Mouse (Mus musculus) limb, embryonic 14.5 days (tissue): ENCODE results near the gene Olfr509. TPM values are rescaled to one million over a fixed set of nuclear protein-coding genes. Genes with fewer than 3 reads are reported as not detected.

Experiments used
- ATAC-seq: fragments of 200-750 bp; cut with Nextera tagmentation; 2 replicates; pipeline ENCODE4 v1.8.0; 2017; ENCODE audit warnings: low read depth, moderate number of reproducible peaks, moderate TSS enrichment; ENCODE audit not compliant: low FRiP score
- DNase-seq: peaks from one replicate; pipeline ENCODE4 v3.0.0-alpha.2; 2015; ENCODE audit warnings: low spot score
- H3K27ac ChIP-seq: fragments of 300-500 bp; sonication (generic); replicated peaks from 2 replicates; pipeline ENCODE4 v1.5.1; 2014; ENCODE audit warnings: low read depth, mild to moderate bottlenecking, low read length, moderate library complexity, mixed read lengths
- H3K27me3 ChIP-seq: fragments of 300-500 bp; sonication (generic); 2 replicates; pipeline ENCODE4 v1.6.1; 2014; ENCODE audit warnings: low read length, mixed read lengths; ENCODE audit not compliant: control insufficient read depth, insufficient read depth
- H3K36me3 ChIP-seq: fragments of 300-500 bp; sonication (generic); 2 replicates; pipeline ENCODE4 v1.6.1; 2014; ENCODE audit warnings: mild to moderate bottlenecking, low read length, moderate library complexity, mixed read lengths; ENCODE audit not compliant: control insufficient read depth, insufficient read depth
- H3K4me1 ChIP-seq: fragments of 300-500 bp; sonication (generic); 2 replicates; pipeline ENCODE4 v1.6.1; 2014; ENCODE audit warnings: antibody characterized with exemption, low read length, mixed read lengths; ENCODE audit not compliant: control insufficient read depth, insufficient read depth
- H3K4me2 ChIP-seq: fragments of 300-500 bp; sonication (generic); replicated peaks from 2 replicates; pipeline ENCODE4 v1.6.1; 2014; ENCODE audit warnings: low read depth, mild to moderate bottlenecking, low read length, moderate library complexity; ENCODE audit not compliant: severe bottlenecking
- H3K4me3 ChIP-seq: fragments of 300-500 bp; sonication (generic); replicated peaks from 2 replicates; pipeline ENCODE4 v1.5.1; 2014; ENCODE audit warnings: low read length
- H3K9ac ChIP-seq: fragments of 300-500 bp; sonication (generic); 2 replicates; pipeline ENCODE4 v1.6.1; 2014; ENCODE audit warnings: mild to moderate bottlenecking, low read depth, low read length, moderate library complexity; ENCODE audit not compliant: severe bottlenecking
- H3K9me3 ChIP-seq: fragments of 300-500 bp; sonication (generic); 2 replicates; pipeline ENCODE4 v1.6.1; 2016; ENCODE audit warnings: low read length; ENCODE audit not compliant: control insufficient read depth
- POLR2A ChIP-seq: fragments of 200-500 bp; IDR thresholded peaks from 2 replicates; pipeline ENCODE4 v1.8.0; 2012; ENCODE audit warnings: inconsistent platforms, mild to moderate bottlenecking, moderate library complexity, borderline replicate concordance; ENCODE audit not compliant: insufficient read depth, insufficient read length; ENCODE audit errors: extremely low read depth
- WGBS: fragments of 180-500 bp; shearing (Covaris S2); extraction: QIAGEN DNeasy Blood & Tissue Kit; methylation state at CpG from one replicate; pipeline ENCODE4 v1.1.7; 2014; 5-methylcytosine and 5-hydroxymethylcytosine counted together
- polyA plus RNA-seq, 2 experiments: library from polyadenylated mRNA; depleted of rRNA in 1 of 2; stranded (reverse) in 1 of 2; unstranded in 1 of 2; fragments of >200 nt; fragmentation: Nextera tagmentation in 1 of 2; extraction: Ambion mirVana in 1 of 2; gene quantifications; 2 replicates each; pipeline versions ENCODE4 v1.2.1 to v1.2.3; 2012 to 2014

Gene Olfr509
- polyA plus RNA-seq (2012; rRNA removed) (not detected in 2 replicates), polyA plus RNA-seq (2014; fragmentation: Nextera tagmentation; extraction: Ambion mirVana) (not detected in 2 replicates)

DNA sequence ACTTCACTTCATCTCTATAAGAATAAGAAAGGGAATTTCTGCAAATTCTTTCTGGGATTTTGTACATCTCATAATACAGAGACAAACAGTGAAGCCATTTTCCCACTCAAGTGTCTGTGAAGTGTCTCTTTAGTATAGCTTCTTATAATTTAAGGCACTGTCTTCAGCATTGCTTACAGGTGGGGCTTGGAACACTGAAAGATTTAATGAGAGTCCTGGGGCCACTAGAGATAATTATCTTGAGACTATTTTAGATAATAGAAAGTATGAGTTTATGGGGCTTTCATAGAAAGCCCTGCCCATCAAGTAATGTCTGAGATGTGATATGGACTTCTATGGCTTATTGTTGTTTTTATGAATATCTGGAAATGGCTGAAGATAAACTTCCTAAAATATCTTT is at the start of gene Olfr509:
Gene Olfr509, minus strand, starts transcription at position 101 of the 400 bp plus-strand sequence.
- TF ChIP-seq POLR2A: no peak
- no peak for ATAC-seq
- no peak within 1 kb of the TSS for H3K27ac ChIP-seq
- no peak within 1 kb of the TSS for H3K4me2 ChIP-seq
- H3K9me3 ChIP-seq: no peaks in the 10 kb centered on the region
- no peaks in the 10 kb centered on the region for H3K4me1 ChIP-seq
- no peak for DNase-seq
- H3K27me3 ChIP-seq: no peaks in the 10 kb centered on the region
- H3K36me3 ChIP-seq: no peaks in the 10 kb centered on the region
- H3K9ac ChIP-seq: no peak within 1 kb of the TSS
- H3K4me3 ChIP-seq: no peak within 1 kb of the TSS

- H3K36me3 ChIP-seq: no peaks in the 10 kb centered on the region
- 86% methylated on average over 4 of the region's 4 CpGs for WGBS
- H3K9ac ChIP-seq: no peak overlapping the region
- TF ChIP-seq POLR2A: no peak
- no peak overlapping the region for H3K4me3 ChIP-seq
- H3K4me1 ChIP-seq: no peaks in the 10 kb centered on the region
- no peak overlapping the region for H3K27ac ChIP-seq
- H3K9me3 ChIP-seq: no peaks in the 10 kb centered on the region
- DNase-seq (no peak), ATAC-seq (no peak)
- H3K4me2 ChIP-seq: no peak overlapping the region
- no peaks in the 10 kb centered on the region for H3K27me3 ChIP-seq
Observed at GRCm38 (mm10) chr7:108678886-108679285, 27.2 kb upstream of the Olfr509 start.

DNA sequence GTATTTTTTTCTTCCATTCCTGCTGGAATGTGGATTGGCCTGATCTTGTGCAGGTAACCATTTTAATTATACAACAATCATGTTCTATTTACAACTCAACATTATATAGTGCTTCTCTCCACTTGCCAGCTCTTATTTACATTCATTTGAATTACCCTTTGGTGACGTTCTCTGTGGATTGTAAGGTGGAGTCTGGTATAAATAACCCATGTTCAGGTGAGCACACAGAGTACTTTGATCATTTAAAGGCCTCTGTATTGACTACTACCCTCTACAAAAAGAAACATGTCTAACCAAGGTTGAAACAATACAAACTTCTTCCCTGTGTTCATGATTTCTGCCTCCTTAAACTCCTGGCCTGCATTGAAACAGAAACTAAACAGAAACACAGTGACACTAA is 19.4 kb upstream of the Olfr509 start:
- Histone ChIP-seq H3K4me1 (no peaks in the 10 kb centered on the region), H3K27ac (no peak overlapping the region), H3K9me3 (no peaks in the 10 kb centered on the region), H3K9ac (no peak overlapping the region), H3K4me3 (no peak overlapping the region), H3K27me3 (no peaks in the 10 kb centered on the region), H3K36me3 (no peaks in the 10 kb centered on the region), H3K4me2 (no peak overlapping the region)
- DNase-seq: no peak
- WGBS: 60% methylated on average over 1 of the region's 1 CpGs
- no peak for ATAC-seq
- no peak for TF ChIP-seq POLR2A

- ATAC-seq (no peak), DNase-seq (no peak)
- Histone ChIP-seq H3K36me3 (no peaks in the 10 kb centered on the region), H3K9ac (no peak within 1 kb of the TSS), H3K4me2 (no peak within 1 kb of the TSS), H3K9me3 (no peaks in the 10 kb centered on the region), H3K27me3 (no peaks in the 10 kb centered on the region), H3K27ac (no peak within 1 kb of the TSS), H3K4me3 (no peak within 1 kb of the TSS), H3K4me1 (no peaks in the 10 kb centered on the region)
- WGBS: 89% methylated on average over 1 of the region's 1 CpGs
- no peak for TF ChIP-seq POLR2A
Observed at GRCm38 (mm10) chr7:108666118-108666517, 14.4 kb upstream of the Olfr509 start, which contains the start of gene Olfr510. Gene Olfr510 (plus strand): TSS chr7:108666418.

DNA sequence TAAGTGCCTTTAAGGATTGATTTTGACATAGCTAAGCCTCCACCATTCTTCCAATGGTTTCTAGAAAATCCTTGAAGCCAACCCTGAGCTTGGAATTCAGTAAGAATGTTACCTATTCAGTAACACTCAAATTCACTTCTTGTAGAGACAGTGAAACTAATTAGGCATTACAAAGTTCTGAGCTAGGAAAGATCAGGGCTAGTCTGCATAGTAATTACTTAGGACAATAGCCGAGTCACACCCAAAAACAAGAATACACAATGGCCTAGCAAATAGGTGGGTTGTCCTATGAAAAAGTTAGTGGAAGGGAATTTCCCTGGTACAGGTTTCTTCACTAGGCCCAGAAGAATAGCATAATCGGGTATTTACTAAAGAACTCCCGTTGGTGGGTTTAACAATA is 10.7 kb upstream of the Olfr509 start:
- H3K9me3 ChIP-seq: no peaks in the 10 kb centered on the region
- 86% methylated on average over 3 of the region's 3 CpGs for WGBS
- DNase-seq (no peak), ATAC-seq (no peak)
- no peaks in the 10 kb centered on the region for H3K4me1 ChIP-seq
- no peak overlapping the region for H3K27ac ChIP-seq
- no peaks in the 10 kb centered on the region for H3K27me3 ChIP-seq
- H3K4me2 ChIP-seq: no peak overlapping the region
- TF ChIP-seq POLR2A: no peak
- no peak overlapping the region for H3K9ac ChIP-seq
- H3K36me3 ChIP-seq: no peaks in the 10 kb centered on the region
- H3K4me3 ChIP-seq: no peak overlapping the region

- Histone ChIP-seq H3K4me2 (no peak within 1 kb of the TSS), H3K9ac (no peak within 1 kb of the TSS), H3K36me3 (no peaks in the 10 kb centered on the region), H3K4me1 (no peaks in the 10 kb centered on the region), H3K9me3 (no peaks in the 10 kb centered on the region), H3K4me3 (no peak within 1 kb of the TSS), H3K27me3 (no peaks in the 10 kb centered on the region), H3K27ac (no peak within 1 kb of the TSS)
- DNase-seq (no peak), ATAC-seq (no peak)
- WGBS: 89% methylated on average over 3 of the region's 3 CpGs
- no peak for TF ChIP-seq POLR2A
Observed at GRCm38 (mm10) chr7:108629694-108630093, 22.0 kb downstream of the Olfr509 start, which contains the start of gene Olfr508. Gene Olfr508 (plus strand): TSS chr7:108629994.
